Mouse (Mus musculus) Patski (cell line): ENCODE measurements around the gene Tgfbi. TPM values are rescaled to one million over a fixed set of nuclear protein-coding genes. Genes with fewer than 3 reads are reported as not detected.

Experiments used
- ATAC-seq: fragments of 100-300 bp; one replicate; pipeline ENCODE4 v1.8.0; 2021
- CTCF ChIA-PET: fragments of 350-600 bp; sonication (Branson Sonifier 250); formaldehyde crosslinking; loops from one replicate; lab custom pipeline; 2022; ENCODE audit warnings: inconsistent platforms; lab: Charles Lee
- POLR2A ChIA-PET: fragments of 350-600 bp; sonication (Branson Sonifier 250); formaldehyde crosslinking; loops from one replicate; lab custom pipeline; 2022; ENCODE audit warnings: antibody characterized with exemption, inconsistent platforms; lab: Charles Lee
- DNase-seq: peaks from one replicate; pipeline ENCODE4 v3.0.0-alpha.2; 2011; ENCODE audit warnings: low read depth, low spot score
- H3K27me3 ChIP-seq: fragments of 371-371 bp; one replicate; pipeline ENCODE4 v1.5.1; 2021
- CTCF ChIP-seq: fragments of 100-300 bp; IDR thresholded peaks from one replicate; pipeline ENCODE4 v1.5.1; 2021
- in situ Hi-C: fragments of 300-500 bp; cut with MboI; formaldehyde crosslinking; loops from 3 replicates; pipeline ENCODE4 v1.11.1; 2018; ENCODE audit warnings: low pct_unique_long_range_greater_than_20kb, mixed read lengths
- polyA plus RNA-seq: library from polyadenylated mRNA; unstranded; gene quantifications from one replicate; pipeline ENCODE4 v1.2.3, GENCODE M21; 2021

Tgfbi gene
- polyA plus RNA-seq, 1 experiment from 2014 or later, result 0.04 TPM

DNA sequence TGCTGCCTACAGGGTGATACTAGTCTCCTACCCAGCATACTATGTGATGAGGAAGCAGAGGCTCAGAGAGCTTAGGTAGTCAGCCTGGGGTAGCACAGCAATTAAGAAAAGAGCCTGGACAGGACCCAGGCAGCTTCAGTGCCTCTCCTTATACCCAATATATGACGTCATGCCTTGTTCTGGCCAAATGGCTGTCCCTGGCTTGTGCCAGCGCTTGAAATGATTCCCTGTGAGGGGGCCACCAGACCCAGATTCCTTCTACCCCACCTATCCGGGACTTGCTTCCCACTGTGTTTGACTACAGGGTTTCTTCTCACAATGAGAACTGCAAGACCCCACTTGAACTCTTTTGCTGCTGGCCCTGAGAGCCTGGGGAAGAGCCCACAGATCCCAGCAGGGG lies 27.8 kb upstream of the Tgfbi start:
- no peaks in the 10 kb centered on the region for H3K27me3 ChIP-seq
- DNase-seq, result no peak
- ATAC-seq, result peak; percentile 13
- no peak for TF ChIP-seq CTCF
- CTCF ChIA-PET, result interaction anchor here (1.0 to 1.5 kb wide), 4 partner anchors 9 to 60 kb away, joined by 3 to 4 read pairs (median 3); no protein-coding TSS in a partner anchor
- in situ Hi-C loops, result no loop called here
- POLR2A ChIA-PET, result no interaction called here

DNA sequence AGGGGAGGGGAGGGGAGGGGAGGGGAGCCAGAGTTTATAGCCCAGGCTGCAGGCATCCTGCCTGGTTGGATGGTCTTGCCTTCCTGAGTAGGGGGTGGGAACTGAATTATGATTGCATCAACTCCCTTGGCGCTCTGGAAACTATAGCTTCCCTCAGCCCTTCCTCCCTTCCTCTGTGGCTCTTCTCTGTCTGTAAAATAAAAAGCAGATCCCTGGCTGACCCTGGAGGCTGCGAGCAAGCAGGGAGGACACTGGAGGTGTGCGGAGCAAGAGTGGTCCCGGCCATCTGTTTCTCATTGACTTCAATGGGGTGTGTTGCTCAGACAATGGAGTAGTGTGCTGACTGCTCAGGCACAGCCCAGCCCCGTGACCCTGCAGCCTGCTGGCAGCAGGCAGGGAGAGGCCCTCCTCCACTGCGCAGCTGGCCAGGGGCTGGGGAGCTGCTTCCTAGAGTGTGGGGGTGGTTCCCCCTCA lies 27.3 kb upstream of the Tgfbi start:
- in situ Hi-C loops, result no loop called here
- ChIA-PET CTCF (interaction anchor here (1.0 to 1.5 kb wide), 3 partner anchors 10 to 59 kb away, joined by 3 read pairs; no protein-coding TSS in a partner anchor), POLR2A (no interaction called here)
- H3K27me3 ChIP-seq, result no peaks in the 10 kb centered on the region
- no peak for TF ChIP-seq CTCF
- peak; percentile 70 for ATAC-seq
- peak; percentile 30 for DNase-seq

DNA sequence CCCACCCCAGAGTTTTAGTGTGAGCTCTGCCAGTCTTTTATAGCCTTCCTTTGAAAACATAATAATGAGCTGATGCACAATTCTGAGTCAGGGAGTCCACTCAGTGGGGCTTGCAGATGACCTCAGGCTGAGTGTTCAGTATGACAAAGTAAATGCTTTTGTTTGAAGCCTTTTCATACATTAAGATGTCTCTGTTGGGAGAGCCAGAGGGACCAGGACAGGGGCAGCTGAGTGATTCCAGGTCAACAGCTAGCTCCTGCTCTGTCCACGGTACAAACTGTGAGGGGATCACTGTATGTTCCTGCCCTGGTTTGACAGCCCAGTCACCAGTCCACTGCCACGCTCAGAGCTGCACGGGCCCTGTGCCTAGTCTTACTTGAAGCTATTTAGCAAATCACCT lies 26.6 kb upstream of the Tgfbi start:
- ATAC-seq (peak; percentile 52), DNase-seq (peak; percentile 54)
- in situ Hi-C loops, result no loop called here
- ChIA-PET POLR2A (no interaction called here), CTCF (no interaction called here)
- no peak for TF ChIP-seq CTCF
- no peaks in the 10 kb centered on the region for H3K27me3 ChIP-seq

DNA sequence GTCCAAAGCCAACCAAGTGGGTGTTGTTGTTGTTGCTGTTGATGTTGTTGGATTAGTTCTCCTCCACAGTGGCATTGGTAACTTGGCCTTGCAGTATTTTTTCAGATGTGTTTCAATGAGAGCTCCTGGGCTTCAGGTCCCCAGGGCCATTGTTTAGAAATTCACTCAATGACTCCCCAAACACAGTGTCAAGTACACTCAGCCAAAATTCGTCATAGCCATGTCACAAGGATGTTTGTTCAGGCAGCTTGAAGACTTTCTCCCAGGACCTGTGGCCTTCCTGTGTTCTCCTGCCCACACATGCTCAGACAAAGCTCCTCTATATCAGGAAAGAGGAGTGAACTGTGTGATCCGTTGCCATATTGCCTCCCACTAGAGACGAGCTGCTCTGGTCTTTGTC lies 23.3 kb upstream of the Tgfbi start:
- TF ChIP-seq CTCF, result no peak
- ChIA-PET POLR2A (no interaction called here), CTCF (interaction anchor here (1.5 kb wide), 1 partner anchor 12 kb away, joined by 3 read pairs; no protein-coding TSS in a partner anchor)
- in situ Hi-C loops, result no loop called here
- no peaks in the 10 kb centered on the region for H3K27me3 ChIP-seq
- DNase-seq (no peak), ATAC-seq (no peak)

DNA sequence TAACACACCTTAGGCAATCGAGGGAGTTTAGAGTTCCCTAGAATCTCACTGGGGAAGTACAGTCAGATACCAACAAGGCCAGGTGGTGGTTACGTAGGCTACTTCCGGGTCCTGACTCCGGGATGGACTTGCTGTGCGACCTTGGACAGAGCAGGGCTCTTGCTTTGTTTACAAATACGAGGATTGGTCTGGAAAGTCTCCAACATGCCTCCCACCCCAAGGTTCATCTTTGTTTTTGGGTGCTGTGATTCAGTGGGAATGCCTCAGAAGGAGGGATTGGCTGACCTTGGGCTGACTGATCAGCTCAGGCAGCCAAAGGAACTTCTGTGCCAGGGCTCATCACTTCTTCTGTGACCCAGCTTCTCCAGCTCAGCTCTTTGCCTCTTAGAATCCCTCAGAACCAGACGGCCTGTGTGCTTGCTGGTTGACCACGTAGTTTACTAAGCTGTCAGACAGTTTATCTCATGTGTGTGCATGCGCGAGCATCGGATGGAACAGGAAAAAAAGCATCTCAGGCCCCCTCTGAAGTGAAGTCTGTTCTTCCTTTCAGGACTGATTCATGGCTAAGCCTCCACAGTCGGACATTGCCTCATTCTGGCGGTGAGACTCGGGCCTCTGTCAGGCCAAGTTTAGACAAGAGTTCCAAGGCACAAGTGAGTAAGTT lies 20.7 kb upstream of the Tgfbi start:
- no peaks in the 10 kb centered on the region for H3K27me3 ChIP-seq
- DNase-seq (no peak), ATAC-seq (no peak)
- in situ Hi-C loops, result no loop called here
- TF ChIP-seq CTCF, result no peak
- POLR2A ChIA-PET, result no interaction called here
- CTCF ChIA-PET, result interaction anchor here (1.2 to 1.9 kb wide), 2 partner anchors 14 to 24 kb away, joined by 3 to 4 read pairs; no protein-coding TSS in a partner anchor

DNA sequence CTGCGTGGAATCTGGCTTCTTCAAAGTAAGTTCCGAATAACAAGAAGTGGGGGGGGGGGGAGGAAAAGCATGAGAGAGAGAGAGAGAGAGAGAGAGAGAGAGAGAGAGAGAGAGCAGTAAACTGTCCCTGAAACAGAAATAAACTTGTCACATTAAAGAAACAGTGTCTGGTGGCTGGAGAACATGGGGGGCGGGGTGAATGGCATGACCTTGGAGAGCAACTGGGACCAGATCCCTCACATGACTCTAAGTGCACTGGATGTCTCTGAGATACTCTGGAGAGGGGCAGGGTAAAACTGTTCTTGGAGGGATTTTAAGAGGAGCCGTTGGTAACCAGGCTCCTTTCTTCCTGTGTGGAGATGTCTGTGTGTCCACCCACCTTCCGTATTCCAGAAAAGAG lies 19.1 kb upstream of the Tgfbi start:
- ChIA-PET POLR2A (interaction anchor here (0.7 kb wide), 1 partner anchor 125 kb away, joined by 3 read pairs; no protein-coding TSS in a partner anchor), CTCF (interaction anchor here (1.0 to 1.9 kb wide), 2 partner anchors 9 to 15 kb away, joined by 3 to 4 read pairs; no protein-coding TSS in a partner anchor)
- no peak for ATAC-seq
- DNase-seq, result no peak
- in situ Hi-C loops, result no loop called here
- TF ChIP-seq CTCF, result no peak
- no peaks in the 10 kb centered on the region for H3K27me3 ChIP-seq

DNA sequence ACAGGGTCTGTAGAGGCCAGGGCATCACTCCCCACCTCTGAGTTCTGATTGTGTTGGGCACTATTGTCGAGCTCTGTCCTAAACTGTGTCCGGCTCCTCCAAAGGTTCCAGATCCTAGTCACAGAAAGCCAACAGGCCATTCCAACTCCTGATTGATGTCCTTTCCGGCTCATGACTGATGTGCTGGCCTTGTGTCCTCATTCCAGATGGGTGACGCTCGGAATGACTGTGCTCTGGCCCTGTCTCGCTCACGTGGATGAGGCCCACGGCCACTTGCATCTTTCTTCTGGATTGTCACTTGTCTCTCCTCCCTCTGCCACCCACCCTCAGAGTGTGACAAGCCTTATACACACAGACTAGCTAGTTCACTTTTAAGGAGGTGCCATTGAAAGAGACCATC lies 18.1 kb upstream of the Tgfbi start:
- CTCF ChIA-PET, result no interaction called here
- POLR2A ChIA-PET, result interaction anchor here (0.6 to 0.7 kb wide), 2 partner anchors 15 to 92 kb away, joined by 3 to 6 read pairs; no protein-coding TSS in a partner anchor
- in situ Hi-C loops, result no loop called here
- TF ChIP-seq CTCF, result no peak
- DNase-seq (no peak), ATAC-seq (no peak)
- no peaks in the 10 kb centered on the region for H3K27me3 ChIP-seq

DNA sequence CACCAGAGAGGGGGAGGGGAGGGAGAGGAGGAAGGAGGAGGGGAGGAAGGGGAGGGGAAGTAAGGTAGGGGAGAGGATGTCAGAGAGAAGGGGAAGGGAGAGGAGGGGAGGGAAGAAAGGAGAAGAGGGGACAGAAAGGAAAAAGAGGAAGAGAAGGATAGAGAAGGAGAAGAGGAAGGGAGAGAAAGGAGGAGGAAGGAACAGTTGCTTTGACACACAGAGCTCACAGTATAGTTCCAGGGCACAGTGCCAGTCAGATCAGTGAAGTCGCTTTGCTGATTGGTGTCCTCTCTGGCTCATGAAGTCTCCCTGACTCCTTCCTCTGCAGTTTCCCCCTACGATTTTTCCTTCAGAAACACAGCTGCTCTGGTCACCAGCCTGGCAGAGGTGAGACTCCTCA lies 17.4 kb upstream of the Tgfbi start:
- CTCF ChIA-PET, result no interaction called here
- ATAC-seq (no peak), DNase-seq (no peak)
- POLR2A ChIA-PET, result no interaction called here
- H3K27me3 ChIP-seq, result no peaks in the 10 kb centered on the region
- TF ChIP-seq CTCF, result no peak
- in situ Hi-C loops, result no loop called here

DNA sequence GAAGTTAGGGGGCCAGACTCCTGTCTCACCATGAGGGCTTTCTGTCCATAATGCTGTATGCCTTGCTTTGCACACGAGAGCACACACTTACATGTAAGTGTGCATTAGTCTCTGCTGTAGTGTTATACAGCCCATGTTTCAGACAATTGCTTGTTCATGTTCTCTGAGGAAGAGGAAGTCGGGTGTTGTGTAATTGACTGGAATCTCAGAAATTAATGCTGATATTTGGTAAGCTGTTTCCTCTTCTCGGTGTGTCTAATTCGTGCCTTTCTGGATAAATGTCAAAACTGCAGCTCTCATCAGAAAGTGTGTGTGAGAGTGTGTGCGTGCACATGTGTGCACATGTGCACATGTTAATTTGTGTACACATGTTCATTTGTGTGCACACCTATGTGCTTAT lies 16.1 kb upstream of the Tgfbi start:
- no peak for TF ChIP-seq CTCF
- H3K27me3 ChIP-seq, result no peaks in the 10 kb centered on the region
- in situ Hi-C loops, result no loop called here
- no peak for DNase-seq
- no peak for ATAC-seq
- POLR2A ChIA-PET, result no interaction called here
- CTCF ChIA-PET, result interaction anchor here (1.7 kb wide), 1 partner anchor 9 kb away, joined by 4 read pairs; no protein-coding TSS in a partner anchor

DNA sequence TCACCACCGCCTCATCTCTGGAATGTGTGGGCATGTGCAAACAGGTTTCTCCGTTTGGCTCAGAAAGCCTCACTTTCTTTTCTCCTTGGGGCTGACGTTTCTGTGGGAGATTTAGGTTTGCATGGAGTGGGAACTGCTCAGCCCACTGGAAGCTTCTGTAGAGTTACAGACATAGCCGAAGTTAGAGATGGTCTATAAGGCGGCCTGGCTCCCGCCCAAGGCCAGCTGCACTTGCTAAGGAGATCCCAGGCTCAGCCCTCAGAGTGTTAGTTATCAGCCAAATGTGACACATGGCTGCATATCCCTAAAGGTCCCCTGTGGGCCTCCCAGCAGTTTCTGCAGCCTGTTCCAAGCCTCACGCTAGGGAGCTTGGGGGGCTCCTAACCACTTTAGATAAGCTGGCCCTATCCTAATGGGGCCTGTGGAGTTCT lies 15.3 kb upstream of the Tgfbi start:
- CTCF ChIA-PET, result interaction anchor here (1.2 to 1.7 kb wide), 2 partner anchors 9 to 19 kb away, joined by 4 read pairs; no protein-coding TSS in a partner anchor
- DNase-seq (no peak), ATAC-seq (no peak)
- TF ChIP-seq CTCF, result no peak
- no peaks in the 10 kb centered on the region for H3K27me3 ChIP-seq
- POLR2A ChIA-PET, result no interaction called here
- in situ Hi-C loops, result no loop called here

DNA sequence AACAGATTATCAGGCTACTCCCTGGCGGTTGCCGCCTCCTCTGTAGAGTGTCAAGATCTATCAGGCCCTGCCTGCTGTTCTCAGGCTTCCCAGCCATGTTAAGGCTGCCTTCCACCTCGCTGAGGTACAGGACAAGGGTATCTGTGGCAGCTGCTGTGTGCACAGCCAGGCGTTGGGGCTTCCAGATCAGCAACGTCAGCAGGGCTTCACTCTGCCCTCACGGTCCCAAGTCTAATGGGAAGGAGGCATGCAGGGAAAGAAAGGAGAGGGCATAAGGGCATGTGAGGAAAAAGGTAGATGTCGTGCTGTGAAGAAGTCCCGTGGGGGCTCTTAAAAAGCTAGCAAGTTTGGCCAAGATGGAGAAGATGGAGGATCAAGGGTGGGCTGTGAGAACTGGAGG lies 14.1 kb upstream of the Tgfbi start:
- no peak for TF ChIP-seq CTCF
- H3K27me3 ChIP-seq, result no peaks in the 10 kb centered on the region
- DNase-seq (no peak), ATAC-seq (no peak)
- CTCF ChIA-PET, result interaction anchor here (0.8 to 1.2 kb wide), 2 partner anchors 8 to 20 kb away, joined by 3 to 4 read pairs; no protein-coding TSS in a partner anchor
- in situ Hi-C loops, result no loop called here
- POLR2A ChIA-PET, result no interaction called here
